Mouse (Mus musculus): ENCODE results near the gene Nrap.

GRCm38 (mm10) chr19:56342006-56342405 lies 47.8 kb downstream of the Nrap start:
- TF ChIP-seq CTCF (IDR thresholded peaks at IDR 0.05; ENCODE audit: low read depth) (no peak), EP300 (IDR thresholded peaks at IDR 0.05; ENCODE audit: low read depth) (no peak)
